Mouse (Mus musculus) embryo, embryonic 11 days (tissue): ENCODE data around the gene Noc3l.

Experiments
- DNase-seq: peaks from one replicate; pipeline ENCODE4 v3.0.0-alpha.2; 2015

Noc3l gene

DNA sequence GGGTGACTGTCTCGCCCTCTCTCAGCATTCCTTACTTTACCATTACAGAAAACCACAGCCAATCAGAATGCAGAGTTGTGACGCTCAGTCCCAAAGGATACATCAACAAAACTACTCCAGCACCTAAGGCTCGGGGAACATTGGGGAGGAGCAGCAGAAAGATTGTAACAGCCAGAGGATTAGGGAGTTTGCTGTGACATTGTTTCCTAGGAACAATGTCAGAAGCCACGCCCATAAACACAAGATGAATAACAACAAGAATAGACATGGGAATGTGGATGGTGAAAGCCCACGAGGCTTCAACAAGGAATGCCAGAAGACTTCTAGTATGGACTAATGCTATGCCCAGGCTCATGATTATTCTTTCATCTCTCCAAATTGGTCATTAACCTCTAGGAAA, 61.0 kb downstream of the Noc3l start:
- DNase-seq = no peak

- no peak for DNase-seq
These were observed 61.9 kb downstream of the Noc3l start for GRCm38 (mm10) chr19:38757161-38757560.

GRCm38 (mm10) chr19:38750192-38750591, 68.8 kb downstream of the Noc3l start:
- DNase-seq = no peak

DNA sequence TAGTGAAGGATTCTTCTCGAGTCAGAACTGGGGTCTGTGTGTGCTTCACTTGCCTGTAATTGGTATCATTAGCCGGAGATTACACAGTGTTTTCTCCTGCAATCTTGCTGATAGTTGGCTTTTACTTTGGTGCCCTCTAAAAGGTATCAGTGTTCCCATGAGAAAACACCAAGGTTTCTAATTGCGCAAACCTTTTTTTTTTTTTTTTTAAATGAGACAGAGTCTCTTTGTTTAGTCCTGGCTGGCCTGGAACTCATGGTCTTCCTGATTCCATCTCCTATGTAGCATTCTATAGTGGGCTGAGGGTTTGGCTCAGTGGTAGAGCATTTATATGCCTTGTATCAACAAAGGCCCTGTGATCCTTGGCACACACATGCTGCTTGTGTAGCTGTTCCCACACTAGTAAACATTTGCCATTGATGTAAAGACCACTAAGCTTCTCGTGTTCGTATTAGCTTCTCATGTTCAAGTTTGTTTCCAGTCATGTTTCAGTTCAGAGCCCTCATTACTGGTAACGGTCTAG, 72.5 kb downstream of the Noc3l start:
- no peak for DNase-seq

DNA sequence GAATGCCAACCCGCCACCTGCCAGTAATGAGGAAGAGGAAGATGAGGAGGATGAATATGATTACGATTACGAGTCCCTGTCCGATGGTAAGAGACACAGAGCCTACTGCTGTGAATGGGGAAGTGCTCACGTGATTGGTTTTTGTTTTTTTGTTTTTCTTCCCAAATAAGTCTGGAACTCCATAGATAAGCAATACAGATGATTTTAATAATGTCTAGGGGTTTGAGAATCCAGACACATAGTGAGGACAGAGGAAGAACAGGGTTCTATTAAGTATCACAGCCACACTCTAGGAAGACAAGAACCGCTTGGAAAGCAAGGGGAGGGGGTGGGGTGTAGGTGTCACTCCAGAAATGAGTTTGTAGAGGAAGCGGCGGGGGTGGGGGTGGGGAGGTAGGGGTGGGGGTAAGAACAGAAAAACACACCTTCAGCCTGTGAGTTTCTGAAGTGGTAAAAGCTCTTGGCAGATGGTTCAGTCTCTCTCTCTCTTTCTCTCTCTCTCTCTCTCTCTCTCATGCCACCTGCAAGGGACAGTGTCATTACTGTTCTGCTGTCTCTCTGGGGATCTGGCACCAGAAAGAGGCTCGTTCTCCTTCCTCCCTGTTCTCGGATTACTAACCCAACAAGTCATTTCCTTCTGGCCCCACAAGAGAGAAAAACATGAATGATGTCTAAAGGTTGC, 73.1 kb downstream of the Noc3l start:
- peak; percentile 17 for DNase-seq

GRCm38 (mm10) chr19:38744546-38744945, 74.5 kb downstream of the Noc3l start:
- peak; percentile 48 for DNase-seq
